Mouse (Mus musculus) thymus, adult 2 months (tissue): ENCODE measurements around the gene Med26.

ENCODE experiments used
- CTCF ChIP-seq: fragments of 200-500 bp; IDR thresholded peaks from 2 replicates; pipeline ENCODE4 v1.5.1; 2012; ENCODE audit warnings: mild to moderate bottlenecking, control low read depth, low read length, moderate library complexity, borderline replicate concordance; ENCODE audit not compliant: control insufficient read depth, poor library complexity, insufficient read depth; ENCODE audit errors: extremely low read depth
- POLR2A ChIP-seq: fragments of 200-500 bp; IDR thresholded peaks from 2 replicates; pipeline ENCODE4 v1.6.1; 2012; ENCODE audit warnings: mild to moderate bottlenecking, low read length, control low read depth, moderate library complexity; ENCODE audit not compliant: control insufficient read depth, poor library complexity, insufficient read depth; ENCODE audit errors: extremely low read depth

- TF ChIP-seq CTCF (no peak), POLR2A (no peak)
Observed at GRCm38 (mm10) chr8:72497911-72498310, 50.2 kb downstream of the Med26 start.
